Mouse (Mus musculus) brain, embryonic 18.5 days (tissue): ENCODE results near the gene Dgkq.

Experiments
- DNase-seq: peaks from one replicate; pipeline ENCODE4 v3.0.0-alpha.2; 2012; ENCODE audit warnings: low read depth, low spot score

Gene Dgkq

DNA sequence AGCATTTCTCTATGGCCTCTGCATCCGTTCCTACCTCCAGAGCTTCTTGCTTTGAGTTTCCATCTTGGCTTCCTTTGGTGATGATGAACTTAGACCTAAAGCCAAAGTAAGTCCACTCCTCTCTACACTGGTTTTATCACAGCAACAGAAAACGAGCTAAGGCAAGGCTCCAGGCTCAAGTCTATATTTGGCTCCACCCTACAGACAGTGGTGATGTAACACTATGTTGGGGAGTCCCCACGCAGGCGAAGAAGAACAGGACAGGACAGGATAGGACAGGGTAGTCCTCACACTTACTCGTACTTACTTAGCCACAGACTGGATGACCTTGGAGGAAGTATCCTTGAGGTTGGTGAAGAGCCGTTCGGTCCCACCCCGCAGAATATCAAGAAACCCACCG, 66.9 kb downstream of the Dgkq start:
- no peak for DNase-seq

DNA sequence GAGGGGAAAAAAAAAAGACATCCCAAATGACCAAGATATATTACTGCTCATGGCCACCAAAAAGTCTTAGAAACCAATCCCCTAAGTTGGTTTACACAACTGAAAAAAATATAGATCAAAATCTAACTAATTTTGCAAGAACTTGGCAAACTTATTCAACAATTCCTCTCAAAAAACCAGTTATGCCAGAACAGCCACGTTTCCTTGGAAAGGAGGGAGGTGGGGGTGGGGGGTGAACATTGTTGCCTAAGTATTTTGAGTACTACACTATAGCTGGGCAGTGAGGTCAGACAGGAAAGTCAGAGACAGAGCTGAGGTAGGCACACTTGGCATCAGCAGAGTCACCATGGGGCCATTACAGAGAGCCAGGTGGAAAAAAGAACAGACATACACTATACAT, 69.5 kb downstream of the Dgkq start:
- DNase-seq, result no peak
